Mouse (Mus musculus) embryo, embryonic 11 days (tissue): ENCODE measurements around the gene Ccl25.

ENCODE experiments used
- DNase-seq: peaks from one replicate; pipeline ENCODE4 v3.0.0-alpha.2; 2015

Ccl25 gene

GRCm38 (mm10) chr8:4324983-4325750, at the start of gene Ccl25, which contains the start of gene Elavl1:
TSS of gene Ccl25 (plus strand) at chr8:4325210.
TSS of gene Elavl1 (minus strand) at chr8:4325413.
- peak; percentile 96 for DNase-seq

GRCm38 (mm10) chr8:4275275-4276110, 49.5 kb upstream of the Ccl25 start, which contains the start of gene Timm44:
TSS of gene Timm44 (minus strand) at chr8:4275913.
- peak; percentile 97 for DNase-seq

- DNase-seq = no peak
These were observed 48.9 kb upstream of the Ccl25 start for GRCm38 (mm10) chr8:4276111-4276465.

- no peak for DNase-seq
These were observed 32.3 kb upstream of the Ccl25 start for GRCm38 (mm10) chr8:4292738-4293137.

GRCm38 (mm10) chr8:4297822-4298221, 27.2 kb upstream of the Ccl25 start:
- DNase-seq = no peak

- no peak for DNase-seq
These were observed 20.9 kb upstream of the Ccl25 start for GRCm38 (mm10) chr8:4304124-4304547.

- no peak for DNase-seq
These were observed 19.2 kb upstream of the Ccl25 start for GRCm38 (mm10) chr8:4305838-4306237.

GRCm38 (mm10) chr8:4312104-4312503, 12.9 kb upstream of the Ccl25 start:
- no peak for DNase-seq

- no peak for DNase-seq
These were observed 11.5 kb upstream of the Ccl25 start for GRCm38 (mm10) chr8:4313254-4314124.

GRCm38 (mm10) chr8:4314852-4315251, 10.2 kb upstream of the Ccl25 start:
- DNase-seq = no peak

- no peak for DNase-seq
These were observed 6.9 kb upstream of the Ccl25 start for GRCm38 (mm10) chr8:4318124-4318523.

- no peak for DNase-seq
These were observed 6.0 kb upstream of the Ccl25 start for GRCm38 (mm10) chr8:4318796-4319572.

GRCm38 (mm10) chr8:4319573-4319872, 5.5 kb upstream of the Ccl25 start:
- DNase-seq = no peak

GRCm38 (mm10) chr8:4320404-4320803, 4.6 kb upstream of the Ccl25 start:
- DNase-seq = no peak

GRCm38 (mm10) chr8:4321031-4321430, 4.0 kb upstream of the Ccl25 start:
- no peak for DNase-seq

- peak; percentile 84 for DNase-seq
These were observed 2.5 kb upstream of the Ccl25 start for GRCm38 (mm10) chr8:4322470-4322869.

GRCm38 (mm10) chr8:4323917-4324316, 1.1 kb upstream of the Ccl25 start:
- DNase-seq = peak; percentile 10

GRCm38 (mm10) chr8:4324525-4324924, 485 bp upstream of the Ccl25 start:
- DNase-seq = no peak

- no peak for DNase-seq
These were observed 684 bp downstream of the Ccl25 start for GRCm38 (mm10) chr8:4325751-4326036.

GRCm38 (mm10) chr8:4329000-4329399, 4.0 kb downstream of the Ccl25 start:
- no peak for DNase-seq

GRCm38 (mm10) chr8:4333966-4334365, 9.0 kb downstream of the Ccl25 start:
- no peak for DNase-seq

- no peak for DNase-seq
These were observed 10.7 kb downstream of the Ccl25 start for GRCm38 (mm10) chr8:4335678-4336077.

- no peak for DNase-seq
These were observed 15.2 kb downstream of the Ccl25 start for GRCm38 (mm10) chr8:4340207-4340606.
